Mouse (Mus musculus) ES-E14 (cell line): Measurements from ENCODE around the gene Ddr1.

ENCODE experiments used
- HCFC1 ChIP-seq: IDR thresholded peaks from 2 replicates; pipeline ENCODE4 v1.6.1; 2012; ENCODE audit warnings: low read length, inconsistent platforms, borderline replicate concordance; ENCODE audit not compliant: insufficient read depth
- MAFK ChIP-seq: IDR thresholded peaks from 2 replicates; pipeline ENCODE4 v1.6.1; 2014; ENCODE audit warnings: mild to moderate bottlenecking, low read depth, low read length, inconsistent platforms; ENCODE audit not compliant: insufficient read depth
- ZC3H11A ChIP-seq: IDR thresholded peaks from 2 replicates; pipeline ENCODE4 v1.6.1; 2012; ENCODE audit warnings: low read depth, mild to moderate bottlenecking, inconsistent platforms, low read length, borderline replicate concordance
- ZNF384 ChIP-seq: IDR thresholded peaks from 2 replicates; pipeline ENCODE4 v1.6.1; 2012; ENCODE audit warnings: low read depth, low read length, inconsistent platforms

DNA sequence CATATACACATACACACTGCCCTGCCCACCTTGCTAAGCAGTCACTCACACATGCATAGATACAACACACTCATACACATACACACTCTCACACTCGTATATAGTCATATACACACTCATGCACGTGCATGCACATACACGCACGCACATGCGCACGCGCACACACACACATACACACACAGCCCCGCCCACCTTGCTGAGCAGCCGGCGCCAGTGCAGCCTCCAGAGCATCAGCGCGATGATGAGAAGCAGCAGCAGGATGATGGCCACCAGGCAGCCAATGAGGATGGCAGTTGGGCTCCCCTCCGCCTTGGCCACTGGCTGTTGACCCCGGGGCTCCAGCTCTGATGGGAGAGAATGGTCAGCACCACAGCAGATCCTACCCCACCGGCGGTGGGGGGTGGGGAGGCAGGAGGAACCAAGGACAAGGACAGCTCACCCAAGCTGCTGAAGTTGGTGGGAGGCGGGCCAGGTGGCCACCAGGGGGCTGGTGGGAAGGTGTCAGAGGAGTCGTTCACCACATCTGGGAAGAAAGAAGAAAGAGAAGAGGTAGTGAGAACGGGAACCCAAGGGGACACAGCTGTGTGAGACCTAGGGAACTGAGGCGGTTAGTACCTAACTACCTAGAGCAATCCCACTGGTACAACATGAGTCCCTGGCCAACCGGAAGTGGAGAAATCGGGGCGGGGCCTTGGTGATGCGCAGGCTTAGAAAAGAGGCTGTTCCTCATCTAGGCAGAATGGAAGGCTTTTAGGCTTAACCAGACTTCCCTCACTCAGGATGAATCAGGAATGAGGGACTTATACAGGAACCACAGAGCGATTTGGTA, 15.9 kb downstream of the Ddr1 start:
- TF ChIP-seq MAFK, result no peak
- TF ChIP-seq HCFC1, result no peak
- no peak for TF ChIP-seq ZNF384
- TF ChIP-seq ZC3H11A, result no peak
